Mouse (Mus musculus) ES-Bruce4 (cell line): ENCODE results near the gene Tex9. TPM values are rescaled to one million over a fixed set of nuclear protein-coding genes. Genes with fewer than 3 reads are reported as not detected.

Source experiments
- H3K27ac ChIP-seq: 2 replicates; pipeline ENCODE4 v1.5.1; 2012; ENCODE audit warnings: low read length, inconsistent platforms; ENCODE audit not compliant: insufficient read depth
- H3K27me3 ChIP-seq: 2 replicates; pipeline ENCODE4 v1.6.1; 2012; ENCODE audit warnings: mild to moderate bottlenecking, low read length, inconsistent platforms; ENCODE audit not compliant: control insufficient read depth, poor library complexity, insufficient read depth, severe bottlenecking
- H3K36me3 ChIP-seq: 2 replicates; pipeline ENCODE4 v1.6.1; 2012; ENCODE audit warnings: inconsistent platforms, mild to moderate bottlenecking, low read length, moderate library complexity; ENCODE audit not compliant: control insufficient read depth, poor library complexity, insufficient read depth, severe bottlenecking
- H3K4me1 ChIP-seq: one replicate; pipeline ENCODE4 v1.8.1; 2011; ENCODE audit warnings: low read length; ENCODE audit not compliant: control insufficient read depth, insufficient read depth
- H3K4me3 ChIP-seq: 2 replicates; pipeline ENCODE4 v1.5.1; 2011; ENCODE audit warnings: low read depth, mild to moderate bottlenecking, low read length
- H3K9ac ChIP-seq: 2 replicates; pipeline ENCODE4 v1.6.1; 2012; ENCODE audit warnings: low read depth, mild to moderate bottlenecking, inconsistent platforms; ENCODE audit not compliant: poor library complexity, severe bottlenecking
- H3K9me3 ChIP-seq: replicated peaks from 2 replicates; pipeline ENCODE4 v1.6.1; 2012; ENCODE audit warnings: mild to moderate bottlenecking, low read length, inconsistent platforms; ENCODE audit not compliant: control insufficient read depth, poor library complexity, insufficient read depth, severe bottlenecking
- CTCF ChIP-seq: IDR thresholded peaks from one replicate; pipeline ENCODE4 v1.8.1; 2011; ENCODE audit warnings: low read depth, low read length
- EP300 ChIP-seq: IDR thresholded peaks from 2 replicates; pipeline ENCODE4 v1.6.1; 2011; ENCODE audit warnings: low read depth, low read length; ENCODE audit not compliant: insufficient read depth
- POLR2A ChIP-seq: IDR thresholded peaks from one replicate; pipeline ENCODE4 v1.8.1; 2011; ENCODE audit warnings: low read length; ENCODE audit not compliant: insufficient read depth
- polyA plus RNA-seq: library from polyadenylated mRNA; stranded (reverse); fragments of >200 nt; gene quantifications from 2 replicates; pipeline ENCODE4 v1.2.4, GENCODE M21; 2011; ENCODE audit warnings: low read depth; ENCODE audit not compliant: missing spikeins, insufficient read depth, insufficient read length

The Tex9 gene
- polyA plus RNA-seq, 1 experiment, result 43.3 TPM

- Histone ChIP-seq H3K9ac (no peak overlapping the region), H3K9me3 (no peaks in the 10 kb centered on the region), H3K4me1 (no peaks in the 10 kb centered on the region), H3K27me3 (no peaks in the 10 kb centered on the region), H3K36me3 (no peaks in the 10 kb centered on the region), H3K27ac (no peak overlapping the region), H3K4me3 (no peak overlapping the region)
- no peak for TF ChIP-seq EP300
- TF ChIP-seq POLR2A, result no peak
- TF ChIP-seq CTCF, result no peak
These were observed 27.2 kb upstream of the Tex9 start for GRCm38 (mm10) chr9:72519246-72519645.

DNA sequence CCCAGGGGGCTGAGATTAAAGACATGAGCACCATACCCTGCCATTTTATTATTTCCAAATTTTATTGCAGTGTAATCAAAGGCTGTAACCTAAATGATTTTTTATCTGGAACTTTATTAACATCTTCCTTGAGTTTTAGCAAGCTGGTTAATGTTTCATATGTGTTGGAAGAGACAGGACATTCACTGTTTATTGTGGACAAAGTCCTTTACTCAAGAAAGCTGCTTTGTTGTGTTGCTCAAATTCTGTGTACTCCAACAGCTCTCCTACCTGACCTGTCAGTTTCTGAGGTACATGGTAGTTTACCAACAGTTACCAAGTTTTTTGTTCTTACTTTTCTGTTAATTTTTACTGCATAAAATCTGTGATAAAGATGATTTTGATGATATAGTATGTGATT, 23.4 kb upstream of the Tex9 start:
- Histone ChIP-seq H3K27me3 (no peaks in the 10 kb centered on the region), H3K27ac (no peak overlapping the region), H3K4me3 (no peak overlapping the region), H3K9ac (no peak overlapping the region), H3K4me1 (no peaks in the 10 kb centered on the region), H3K36me3 (no peaks in the 10 kb centered on the region), H3K9me3 (no peaks in the 10 kb centered on the region)
- no peak for TF ChIP-seq EP300
- TF ChIP-seq CTCF, result no peak
- TF ChIP-seq POLR2A, result no peak

- Histone ChIP-seq H3K27me3 (no peaks in the 10 kb centered on the region), H3K4me3 (no peak overlapping the region), H3K36me3 (no peaks in the 10 kb centered on the region), H3K4me1 (no peaks in the 10 kb centered on the region), H3K9ac (no peak overlapping the region), H3K27ac (no peak overlapping the region), H3K9me3 (no peaks in the 10 kb centered on the region)
- TF ChIP-seq POLR2A (no peak), CTCF (no peak), EP300 (no peak)
These were observed 20.4 kb upstream of the Tex9 start for GRCm38 (mm10) chr9:72512229-72512981.

DNA sequence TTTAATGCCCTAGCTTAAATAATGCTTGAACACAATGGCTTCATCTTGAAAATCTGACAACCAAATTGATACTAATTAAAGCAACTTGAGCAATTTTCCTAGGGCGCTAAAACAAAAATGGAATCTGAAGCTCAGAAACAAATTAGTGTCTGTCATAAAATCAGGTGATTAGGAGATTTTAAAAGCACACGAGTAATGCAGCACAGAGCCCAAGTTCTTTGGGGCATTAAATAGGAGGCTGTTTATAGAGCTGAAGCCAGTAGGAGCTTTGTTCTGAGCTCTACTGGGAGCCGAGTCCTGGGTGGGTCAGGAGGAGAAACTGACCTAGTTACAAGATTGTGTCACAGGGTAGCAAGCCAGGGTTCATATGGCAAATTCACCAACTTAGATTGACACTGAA, 5.2 kb upstream of the Tex9 start:
- H3K4me1 ChIP-seq, result no peaks in the 10 kb centered on the region
- TF ChIP-seq POLR2A (no peak), EP300 (no peak), CTCF (no peak)
- H3K9me3 ChIP-seq, result no peaks in the 10 kb centered on the region
- no peaks in the 10 kb centered on the region for H3K27me3 ChIP-seq
- H3K9ac ChIP-seq, result no peak overlapping the region
- no peaks in the 10 kb centered on the region for H3K36me3 ChIP-seq
- H3K27ac ChIP-seq, result no peak overlapping the region
- no peak overlapping the region for H3K4me3 ChIP-seq

DNA sequence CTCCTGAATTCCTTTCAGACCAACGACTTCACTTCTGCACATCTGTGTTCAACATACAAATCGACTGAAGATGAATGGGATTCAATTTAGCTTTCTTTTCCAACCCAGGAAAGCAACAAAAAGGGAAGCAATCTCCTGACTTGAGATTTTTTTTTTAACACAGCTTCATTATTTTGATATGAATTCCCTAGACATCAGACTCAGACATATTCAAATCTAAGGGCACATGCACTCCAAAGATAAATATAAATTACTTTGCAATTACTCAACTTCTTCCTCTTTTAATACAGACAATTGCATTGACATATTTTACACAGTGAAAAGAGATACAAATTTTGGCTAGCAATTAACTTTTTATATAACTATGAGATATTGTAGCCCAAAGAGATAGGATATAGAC, 4.7 kb upstream of the Tex9 start:
- no peak for TF ChIP-seq POLR2A
- no peak for TF ChIP-seq EP300
- no peak for TF ChIP-seq CTCF
- Histone ChIP-seq H3K36me3 (no peaks in the 10 kb centered on the region), H3K27ac (no peak overlapping the region), H3K9me3 (no peaks in the 10 kb centered on the region), H3K9ac (no peak overlapping the region), H3K4me1 (no peaks in the 10 kb centered on the region), H3K4me3 (no peak overlapping the region), H3K27me3 (no peaks in the 10 kb centered on the region)

DNA sequence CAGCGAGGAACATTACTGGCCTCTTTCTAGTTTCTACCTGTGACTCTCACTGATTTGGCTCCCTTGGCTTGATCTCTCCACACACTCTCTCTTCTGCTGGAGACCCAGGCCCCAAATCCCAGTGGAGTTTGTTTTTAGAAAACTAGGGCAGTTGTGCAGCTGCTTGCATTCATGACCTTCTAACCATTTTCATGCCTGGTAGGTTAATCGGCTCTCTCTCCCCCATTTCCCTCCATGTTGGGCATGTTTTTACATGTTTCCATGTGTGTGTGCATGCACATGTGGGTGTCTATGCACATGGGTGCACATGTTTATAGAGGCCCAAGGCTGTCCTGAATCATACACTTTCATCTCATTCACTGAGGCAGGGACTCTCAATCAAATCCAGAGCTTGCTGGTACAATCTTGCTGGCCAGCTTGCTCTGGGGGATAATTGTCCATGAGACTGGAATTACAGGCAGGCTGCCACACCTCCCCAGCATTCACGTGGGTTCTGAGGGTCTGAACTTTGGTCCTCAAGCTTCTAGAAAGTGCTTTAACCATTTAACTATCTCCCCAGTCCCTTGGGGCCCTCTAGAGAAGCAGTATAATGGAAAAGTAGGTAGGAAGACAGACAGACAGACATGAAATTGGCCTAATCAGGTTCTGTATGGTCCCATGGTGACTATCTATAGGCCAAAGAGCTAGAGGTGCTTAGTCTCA, 2.1 kb upstream of the Tex9 start:
- Histone ChIP-seq H3K4me3 (no peak overlapping the region), H3K9ac (no peak overlapping the region), H3K27ac (0 out of 2 replicates have a peak overlapping the region, but pooled peaks have one; percentile 30), H3K9me3 (no peaks in the 10 kb centered on the region), H3K4me1 (no peaks in the 10 kb centered on the region), H3K27me3 (no peaks in the 10 kb centered on the region), H3K36me3 (no peaks in the 10 kb centered on the region)
- TF ChIP-seq POLR2A (no peak), EP300 (no peak)
